Comparison of ENCODE assay signal across 9 mouse cellular contexts in the genomic region with DNA sequence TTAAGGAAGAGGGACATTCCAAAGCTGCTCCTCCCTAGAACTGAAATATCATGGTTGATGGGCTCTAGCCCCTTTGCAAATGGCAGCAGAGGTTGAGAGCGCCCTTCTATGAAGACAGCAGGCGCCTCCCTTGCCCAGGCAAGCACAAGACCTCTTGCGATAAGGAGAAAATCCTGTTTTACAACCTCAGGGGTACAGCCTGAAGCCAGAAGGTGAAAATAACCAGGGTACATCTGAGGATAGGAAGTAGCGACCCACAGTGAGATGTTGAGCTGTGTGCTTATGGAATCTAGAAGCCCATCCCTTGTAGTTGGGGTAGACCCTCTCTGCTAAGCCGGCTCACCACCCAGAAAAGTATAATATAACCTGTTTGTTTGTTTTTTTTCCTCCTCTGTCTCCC. TPM values are rescaled to one million over a fixed set of nuclear protein-coding genes. Genes with fewer than 3 reads are reported as not detected.
DNase-seq lines count a peak whose midpoint lies in the region; ATAC-seq lines count a peak whose summit lies in the region.
"Had no signal": no experiment of that assay in that cellular context is flagged by ENCODE, and none has a peak within 500 bp of the region (broad histone marks: within the 10 kb centered on the region; RNA-seq: fewer than 3 reads in every experiment).

No protein-coding gene starts in this region.

- ATAC-seq in forebrain, embryonic 16.5 days: no peak
- no peak for ATAC-seq in midbrain, embryonic 16.5 days
- no peak for ATAC-seq in limb, embryonic 15.5 days (ENCODE audit: insufficient number of reproducible peaks, low FRiP score, low TSS enrichment, low read depth)
- no peak for ATAC-seq in erythroid progenitor cell, adult 5-6 weeks (replicated peaks; ENCODE audit: low FRiP score, poor library complexity, severe bottlenecking)

- H3K4me2 ChIP-seq in forebrain, embryonic 16.5 days (ENCODE audit: low read length): no peak overlapping the region
- no peak overlapping the region; the same call in 1 of the 2 replicates for H3K4me2 ChIP-seq in midbrain, embryonic 16.5 days (ENCODE audit: low read length)
- H3K4me2 ChIP-seq in limb, embryonic 15.5 days: peak overlapping the region; percentile 48; the same call in 1 of the 2 replicates

- H3K27me3 ChIP-seq in forebrain, embryonic 10.5 days (ENCODE audit: poor library complexity, severe bottlenecking): no peaks in the 10 kb centered on the region
- no peaks in the 10 kb centered on the region for H3K27me3 ChIP-seq in forebrain, embryonic 16.5 days (replicated peaks; ENCODE audit: control insufficient read depth, insufficient read depth, low read length)
- no peaks in the 10 kb centered on the region for H3K27me3 ChIP-seq in midbrain, embryonic 10.5 days (ENCODE audit: low read depth, poor library complexity, severe bottlenecking)
- H3K27me3 ChIP-seq in midbrain, embryonic 16.5 days (ENCODE audit: control insufficient read depth, insufficient read depth, low read depth, low read length): no peaks in the 10 kb centered on the region
- H3K27me3 ChIP-seq in limb, embryonic 15.5 days: no peaks in the 10 kb centered on the region

- H3K4me1 ChIP-seq in forebrain, embryonic 10.5 days: peaks cover 20% of the 10 kb centered on the region
- peaks cover 8% of the 10 kb centered on the region for H3K4me1 ChIP-seq in forebrain, embryonic 16.5 days (replicated peaks; ENCODE audit: control insufficient read depth, insufficient read depth, low read length)
- peaks cover 23% of the 10 kb centered on the region for H3K4me1 ChIP-seq in midbrain, embryonic 10.5 days
- peaks cover 9% of the 10 kb centered on the region for H3K4me1 ChIP-seq in midbrain, embryonic 16.5 days (ENCODE audit: control insufficient read depth, insufficient read depth, low read length)
- H3K4me1 ChIP-seq in limb, embryonic 15.5 days: peaks cover 12% of the 10 kb centered on the region

- no peak overlapping the region for H3K9ac ChIP-seq in forebrain, embryonic 16.5 days (replicated peaks; ENCODE audit: low read depth, low read length)
- H3K9ac ChIP-seq in midbrain, embryonic 16.5 days (ENCODE audit: low read depth, low read length): no peak overlapping the region
- no peak overlapping the region for H3K9ac ChIP-seq in limb, embryonic 15.5 days

- no peaks in the 10 kb centered on the region for H3K36me3 ChIP-seq in forebrain, embryonic 10.5 days (replicated peaks)
- H3K36me3 ChIP-seq in forebrain, embryonic 16.5 days (ENCODE audit: control insufficient read depth, insufficient read depth): no peaks in the 10 kb centered on the region
- no peaks in the 10 kb centered on the region for H3K36me3 ChIP-seq in midbrain, embryonic 10.5 days
- H3K36me3 ChIP-seq in midbrain, embryonic 16.5 days (ENCODE audit: control insufficient read depth, insufficient read depth, low read length): no peaks in the 10 kb centered on the region
- H3K36me3 ChIP-seq in limb, embryonic 15.5 days: no peaks in the 10 kb centered on the region

- H3K4me3 ChIP-seq in forebrain, embryonic 10.5 days: peak overlapping the region; percentile 45
- no peak overlapping the region for H3K4me3 ChIP-seq in forebrain, embryonic 16.5 days (replicated peaks; ENCODE audit: low read length)
- H3K4me3 ChIP-seq in midbrain, embryonic 10.5 days: peak overlapping the region; percentile 48
- H3K4me3 ChIP-seq in midbrain, embryonic 16.5 days (ENCODE audit: low read depth, low read length): no peak overlapping the region
- H3K4me3 ChIP-seq in limb, embryonic 15.5 days: peak overlapping the region; percentile 34

- no peak for DNase-seq in forebrain, embryonic 10.5 days (ENCODE audit: extremely low spot score, low spot score)
- DNase-seq in midbrain, embryonic 10.5 days (ENCODE audit: low spot score): peak; percentile 28
- DNase-seq in adrenal gland, adult 8-10 months: no peak
- no peak for DNase-seq in cerebellum, adult 8-10 months
- DNase-seq: thymus, postnatal 4 days had no signal

- H3K27ac ChIP-seq in forebrain, embryonic 10.5 days: peak overlapping the region; percentile 87
- H3K27ac ChIP-seq in forebrain, embryonic 16.5 days (ENCODE audit: low read length): no peak overlapping the region
- H3K27ac ChIP-seq in midbrain, embryonic 10.5 days (replicated peaks): peak overlapping the region; percentile 87
- no peak overlapping the region for H3K27ac ChIP-seq in midbrain, embryonic 16.5 days (ENCODE audit: low read length)
- H3K27ac ChIP-seq in limb, embryonic 15.5 days: no peak overlapping the region

- WGBS in forebrain, embryonic 10.5 days: 51% methylated on average over 5 of the region's 5 CpGs
- 67% methylated on average over 5 of the region's 5 CpGs for WGBS in forebrain, embryonic 16.5 days
- 42% methylated on average over 5 of the region's 5 CpGs for WGBS in midbrain, embryonic 10.5 days
- WGBS in midbrain, embryonic 16.5 days: 54% methylated on average over 5 of the region's 5 CpGs
- WGBS in limb, embryonic 15.5 days: 45% methylated on average over 5 of the region's 5 CpGs

- H3K9me3 ChIP-seq in forebrain, embryonic 10.5 days: no peaks in the 10 kb centered on the region
- no peaks in the 10 kb centered on the region for H3K9me3 ChIP-seq in forebrain, embryonic 16.5 days (ENCODE audit: control insufficient read depth, low read length)
- H3K9me3 ChIP-seq in midbrain, embryonic 10.5 days (replicated peaks): no peaks in the 10 kb centered on the region
- H3K9me3 ChIP-seq in midbrain, embryonic 16.5 days (replicated peaks; ENCODE audit: control insufficient read depth, low read length, poor library complexity, severe bottlenecking): no peaks in the 10 kb centered on the region
- H3K9me3 ChIP-seq in limb, embryonic 15.5 days: no peaks in the 10 kb centered on the region

RNA-seq across cellular contexts. Expression of a gene that starts 57.6 kb away (rescaled TPM):
- polyA plus RNA-seq in forebrain, embryonic 10.5 days (2016; fragmentation: Nextera tagmentation; extraction: Ambion mirVana): 109 and 110 TPM in 2 replicates
- polyA plus RNA-seq in forebrain, embryonic 16.5 days (2015; fragmentation: Nextera tagmentation; extraction: Ambion mirVana): 52.0 and 57.0 TPM in 2 replicates
- 165 and 180 TPM in 2 replicates for polyA plus RNA-seq in midbrain, embryonic 10.5 days (2016; fragmentation: Nextera tagmentation; extraction: Ambion mirVana)
- polyA plus RNA-seq in midbrain, embryonic 16.5 days (2015; fragmentation: Nextera tagmentation; extraction: Ambion mirVana): 43.6 and 43.8 TPM in 2 replicates
- 81.8 and 90.4 TPM in 2 replicates for polyA plus RNA-seq in limb, embryonic 15.5 days (2015; fragmentation: Nextera tagmentation; extraction: Ambion mirVana)
- 100 to 1,000 TPM in 1 of 4 experiments, 10 to 100 TPM in 3; 75.8 to 118 (median 89.1) TPM for total RNA-seq in adrenal gland, adult 8-10 months (2022)
- 24.5 and 36.9 TPM in 2 replicates for total RNA-seq in erythroid progenitor cell, adult 5-6 weeks (2015; ENCODE audit: low replicate concordance)
- total RNA-seq in erythroid progenitor cell, adult 5-6 weeks (2017; ENCODE audit: low replicate concordance): 20.0 and 28.4 TPM in 2 replicates

Comparison
In these comparisons a context has a peak if more than half of its experiments do, and no peak if none do; other contexts are left out.
1. H3K27ac ChIP-seq: peak in forebrain, embryonic 10.5 days (single experiment) and midbrain, embryonic 10.5 days (single experiment); none in forebrain, embryonic 16.5 days (single experiment), midbrain, embryonic 16.5 days (single experiment) and limb, embryonic 15.5 days (single experiment).
2. H3K4me3 ChIP-seq: peak in forebrain, embryonic 10.5 days (single experiment), midbrain, embryonic 10.5 days (single experiment) and limb, embryonic 15.5 days (single experiment); none in forebrain, embryonic 16.5 days (single experiment) and midbrain, embryonic 16.5 days (single experiment).